Mouse (Mus musculus): ENCODE measurements around the gene Gnao1.

Gene Gnao1

DNA sequence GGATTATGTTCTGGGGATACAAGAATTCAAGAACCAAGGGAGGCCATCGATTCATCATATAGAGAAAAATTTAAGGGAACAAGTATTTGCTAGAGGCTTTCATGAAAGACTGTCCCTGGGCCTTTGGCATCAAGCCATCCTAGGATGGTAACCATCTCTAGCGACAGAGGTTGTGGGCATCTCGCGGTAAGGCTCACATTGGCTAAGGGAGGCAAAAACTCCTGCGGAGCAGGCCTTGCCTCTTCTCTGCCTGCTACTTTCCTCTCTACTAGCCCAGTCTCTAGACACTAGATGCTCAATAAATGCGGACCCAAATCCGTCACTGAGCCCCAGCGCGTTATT lies at the start of gene Gnao1:
Gnao1 (plus strand) TSS at position 281 of the 342 bp plus-strand sequence.
- DNase-seq (ENCODE audit: low read depth, low spot score) = no peak

DNA sequence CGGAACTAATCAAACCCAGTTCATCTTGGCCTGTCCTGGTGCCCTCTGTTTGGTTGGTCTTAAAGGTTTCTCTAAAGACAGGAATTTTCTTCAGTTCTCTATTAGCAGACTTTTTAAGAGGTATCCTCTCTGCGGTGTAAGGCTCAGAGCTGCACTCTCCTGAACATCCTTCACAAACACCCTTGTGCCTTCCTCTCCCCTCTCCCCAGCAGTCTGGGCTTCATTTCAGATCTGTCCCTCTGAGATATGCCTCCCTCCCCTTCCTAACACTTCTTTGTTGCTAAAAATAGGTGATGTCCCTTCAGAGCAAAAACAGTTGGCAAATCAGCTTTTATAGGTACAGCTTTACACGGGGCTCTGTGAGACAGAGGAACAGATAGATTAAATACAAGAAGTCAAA lies 32.2 kb upstream of the Gnao1 start:
- DNase-seq (ENCODE audit: low read depth, low spot score) = no peak

DNA sequence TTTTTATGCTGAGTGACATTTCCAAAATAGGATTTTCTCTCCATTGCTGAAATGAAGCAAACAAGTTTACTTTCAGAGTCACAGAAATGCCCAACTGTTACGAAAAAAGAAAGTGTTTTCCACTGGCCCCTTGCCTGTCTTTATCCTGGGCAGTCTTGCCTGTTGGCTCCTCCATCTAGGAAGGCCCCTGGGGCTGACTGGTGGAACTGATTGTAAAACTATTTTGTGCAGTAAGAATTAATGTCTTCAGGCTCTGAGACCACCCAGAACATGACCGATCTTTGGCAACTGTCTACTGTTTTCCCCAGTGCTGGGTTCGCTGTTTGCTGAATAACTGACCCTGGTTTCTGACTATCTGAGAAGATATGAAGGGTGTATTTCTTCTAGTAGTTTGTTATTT lies 540 bp upstream of the Gnao1 start:
- DNase-seq (ENCODE audit: low read depth, low spot score) = no peak

DNA sequence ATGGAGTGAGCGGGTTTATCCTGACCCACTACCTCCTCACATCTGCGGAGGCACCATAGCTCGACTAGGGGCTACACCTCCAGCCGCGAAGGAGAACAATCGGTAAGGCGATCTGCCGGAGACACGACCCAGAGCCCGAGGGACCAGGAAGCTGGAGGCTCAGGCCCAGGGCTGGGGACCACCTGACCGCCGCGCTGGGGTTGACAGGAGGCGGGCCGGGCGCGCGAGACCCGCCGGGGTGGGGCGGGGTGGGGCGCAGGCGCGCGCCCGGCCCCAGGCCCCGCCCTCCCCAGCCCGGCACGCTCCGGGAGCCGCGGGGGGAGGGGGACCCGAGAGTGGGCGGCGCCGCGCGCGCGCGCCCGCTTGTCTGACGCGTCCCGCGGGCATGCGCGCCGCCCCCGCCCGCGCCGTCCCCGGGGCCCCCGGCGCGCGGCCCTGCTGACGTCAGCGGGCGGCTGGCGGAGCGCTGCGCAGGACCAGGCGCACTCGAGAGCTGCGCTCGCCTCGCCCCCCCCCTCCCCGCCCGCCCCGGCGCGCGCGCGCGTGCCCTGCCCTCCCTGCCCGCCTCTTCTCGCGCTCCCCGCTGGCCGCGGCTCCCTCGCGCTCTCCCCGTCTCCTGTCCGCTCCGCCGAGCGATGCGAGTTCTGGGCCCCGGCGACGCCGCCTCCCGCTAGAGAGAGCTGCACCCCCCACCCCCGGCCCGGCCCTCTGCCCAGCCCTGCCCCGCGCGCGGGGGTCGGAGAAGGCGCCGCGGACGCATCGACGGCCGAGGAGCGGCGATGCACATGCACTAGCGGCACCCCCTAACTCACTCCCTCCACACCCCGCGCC lies 477 bp downstream of the Gnao1 start:
- peak; percentile 71 for DNase-seq (ENCODE audit: low read depth, low spot score)

DNA sequence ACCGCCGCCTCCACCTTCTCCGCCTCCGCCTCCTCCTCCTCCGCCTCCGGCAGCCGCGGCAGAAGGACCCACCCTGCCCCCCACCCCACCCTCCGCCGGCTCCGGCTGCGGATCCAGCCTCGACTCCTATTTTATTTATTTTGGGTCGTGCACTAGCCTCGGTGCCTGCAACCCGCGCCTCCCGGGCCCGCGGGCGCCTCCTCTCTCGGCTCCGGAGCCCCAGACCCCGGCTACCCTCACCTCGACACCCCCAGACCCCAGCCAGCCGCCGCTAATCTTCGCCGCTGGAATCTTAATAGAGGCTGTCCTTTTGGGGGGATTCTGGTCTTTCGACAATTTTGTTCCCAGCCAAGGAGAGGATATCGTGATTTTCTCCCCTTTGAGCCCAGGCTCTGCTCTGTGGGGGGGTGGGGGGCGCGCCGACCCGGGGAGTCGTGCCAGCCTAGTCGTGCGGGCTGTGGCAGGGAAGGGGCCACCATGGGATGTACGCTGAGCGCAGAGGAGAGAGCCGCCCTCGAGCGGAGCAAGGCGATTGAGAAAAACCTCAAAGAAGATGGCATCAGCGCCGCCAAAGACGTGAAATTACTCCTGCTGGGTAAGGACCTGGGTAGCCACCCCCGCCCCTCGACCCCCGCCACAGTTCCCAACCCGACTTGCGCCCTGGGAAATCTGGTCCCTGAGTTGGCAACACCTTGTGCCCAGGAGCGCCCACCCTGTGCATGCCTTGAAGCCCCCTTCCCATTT lies 1.3 kb downstream of the Gnao1 start:
- no peak for DNase-seq (ENCODE audit: low read depth, low spot score)

DNA sequence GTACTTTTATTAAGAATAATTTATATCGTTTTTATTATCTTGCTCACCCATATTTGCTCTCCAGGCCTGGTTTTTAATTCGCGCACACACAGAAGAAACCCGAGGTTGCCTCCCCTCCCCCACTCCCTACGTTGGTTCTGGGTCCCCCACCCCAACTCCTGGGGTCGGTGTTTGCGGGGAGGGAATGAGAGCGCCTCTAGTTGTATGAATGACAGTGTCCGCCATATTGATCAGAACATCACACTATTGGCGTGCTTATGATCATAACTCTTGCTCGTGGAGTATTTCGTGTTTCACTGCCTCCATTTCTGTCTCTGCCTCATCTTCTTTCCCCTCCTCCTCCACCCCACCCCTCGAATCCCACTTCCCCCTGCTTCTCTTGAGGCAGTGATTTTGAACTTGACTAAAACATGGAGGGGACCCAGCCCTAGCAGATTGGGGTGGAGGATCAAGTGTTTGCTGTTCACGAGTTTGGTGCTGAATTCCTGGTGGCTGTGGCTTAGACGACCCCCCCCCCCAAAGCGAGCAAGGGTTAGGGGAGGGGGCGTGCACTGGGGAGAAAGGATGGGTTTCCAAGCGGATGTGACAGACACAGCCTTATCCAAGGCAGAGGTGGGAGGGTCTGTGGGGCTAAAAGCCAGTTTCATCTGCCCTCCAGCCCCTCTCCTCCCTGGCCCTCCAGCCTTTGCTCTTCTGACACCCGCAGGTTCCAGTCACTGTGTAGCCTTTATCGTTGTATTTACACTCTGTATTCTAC lies 2.1 kb downstream of the Gnao1 start:
- DNase-seq (ENCODE audit: low read depth, low spot score) = peak; percentile 17

DNA sequence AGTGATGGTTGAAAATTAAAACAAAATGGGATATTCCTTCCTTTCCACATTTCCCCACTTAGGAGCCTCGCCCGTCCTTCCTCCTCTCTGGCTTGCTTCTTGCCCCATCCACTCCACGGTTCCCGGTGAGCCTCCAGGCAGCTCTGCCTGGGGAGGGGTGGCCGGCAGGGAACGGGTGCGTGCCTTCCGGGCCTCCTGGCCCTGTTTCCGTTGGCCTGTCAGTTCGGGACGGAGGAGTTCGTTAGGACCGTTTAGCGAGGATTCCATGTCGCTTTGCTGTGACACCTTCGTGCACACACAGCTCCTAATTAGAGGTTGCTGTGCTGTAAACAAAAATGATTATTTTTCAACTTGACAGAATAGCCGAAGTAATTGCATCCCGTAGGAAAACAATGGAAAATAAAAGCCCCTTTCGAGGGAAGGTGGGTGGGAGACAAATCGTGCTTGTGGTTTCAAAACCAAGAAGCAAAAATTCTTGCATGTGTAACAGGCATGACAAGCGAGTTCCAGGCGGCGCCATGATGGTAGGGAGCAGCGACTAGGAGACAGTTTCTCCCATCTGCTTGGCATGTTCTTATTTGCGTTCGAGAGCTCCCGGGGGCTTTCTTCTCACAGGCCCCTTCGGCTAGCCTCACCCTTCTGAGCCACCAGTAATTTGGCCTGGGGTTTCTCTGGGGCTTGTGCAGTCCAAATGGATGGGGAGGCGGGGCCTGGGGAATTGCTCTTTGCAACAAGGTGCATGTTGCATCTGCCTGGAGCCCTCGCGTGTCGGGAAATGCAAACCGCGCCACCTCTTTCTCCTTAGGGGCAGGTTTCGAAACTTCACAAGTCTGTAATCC lies 3.0 kb downstream of the Gnao1 start:
- no peak for DNase-seq (ENCODE audit: low read depth, low spot score)

DNA sequence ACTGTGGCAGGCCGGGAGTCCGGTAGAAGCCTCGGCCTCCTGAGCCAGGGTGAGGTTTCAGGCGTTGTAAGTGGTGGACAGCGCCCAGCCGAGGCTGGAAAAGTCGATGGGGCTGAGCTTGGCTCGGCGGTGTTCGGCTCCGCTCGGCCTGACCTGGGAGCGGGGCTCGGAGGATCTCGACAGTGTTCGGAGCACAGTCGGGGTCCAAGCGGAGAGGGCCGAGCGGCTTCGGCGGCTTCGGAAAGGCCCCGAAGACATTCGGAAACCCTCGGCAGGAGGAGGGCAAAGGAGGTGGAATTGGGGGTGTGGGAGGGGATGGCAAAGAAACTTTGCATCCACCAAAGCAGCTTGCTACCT lies 3.6 kb downstream of the Gnao1 start:
- DNase-seq (ENCODE audit: low read depth, low spot score) = peak; percentile 82

DNA sequence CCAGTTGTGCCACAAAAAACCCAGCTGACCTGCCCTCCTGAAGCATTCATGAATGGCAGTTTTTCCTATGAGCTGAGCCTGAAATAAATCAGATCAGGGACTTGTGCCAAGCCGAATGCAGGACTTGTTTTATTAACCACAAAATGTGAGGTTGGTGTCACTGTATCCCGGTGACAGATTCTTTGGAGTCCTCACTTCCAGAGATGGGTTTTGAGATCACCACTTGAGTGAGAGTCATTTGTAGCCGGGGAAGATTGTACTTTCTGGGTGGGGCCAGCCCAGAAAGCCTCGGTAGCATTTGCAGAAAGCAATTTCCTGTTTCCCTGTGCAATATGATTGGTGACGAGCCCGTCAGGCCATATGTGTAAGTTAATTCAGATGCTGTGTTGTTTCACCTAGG lies 4.5 kb downstream of the Gnao1 start:
- DNase-seq (ENCODE audit: low read depth, low spot score) = no peak

DNA sequence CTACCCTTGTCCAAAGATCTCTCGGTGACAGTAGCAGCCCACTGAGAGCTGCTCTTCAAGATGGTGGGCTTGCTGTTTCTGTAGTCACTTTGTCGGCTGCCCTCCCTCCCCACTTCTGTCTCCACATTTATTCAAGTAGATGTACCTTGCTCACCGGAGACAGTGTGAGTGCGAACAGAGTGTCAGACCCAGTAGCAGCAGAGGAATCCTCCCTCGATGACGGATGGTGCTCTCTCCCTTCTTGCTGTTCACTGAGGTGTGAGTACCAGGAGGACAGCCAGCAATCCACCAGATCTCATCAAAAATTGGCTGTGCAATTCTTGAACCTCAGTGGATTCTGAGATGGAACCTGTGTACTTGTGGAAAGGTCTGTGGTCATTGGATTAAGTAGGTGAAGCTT lies 6.5 kb downstream of the Gnao1 start:
- no peak for DNase-seq (ENCODE audit: low read depth, low spot score)

DNA sequence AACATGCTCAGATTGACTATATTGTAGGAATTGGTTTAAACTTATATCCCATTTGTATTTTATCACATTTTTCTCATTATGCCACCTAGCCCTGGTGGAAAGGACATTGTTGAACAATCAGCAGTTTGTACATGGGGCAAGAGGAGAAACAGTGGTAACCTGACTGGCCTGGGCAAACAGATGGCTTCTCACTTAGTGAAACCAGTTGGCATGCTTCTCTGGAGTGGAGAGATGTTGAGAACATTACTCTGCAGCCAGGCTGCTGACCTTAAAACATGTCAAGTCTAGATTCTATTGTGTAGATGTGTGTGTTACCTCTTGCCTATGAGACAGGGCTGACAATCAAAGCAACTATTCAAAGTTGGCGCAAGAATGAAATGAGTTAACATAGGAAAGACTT lies 7.6 kb downstream of the Gnao1 start:
- no peak for DNase-seq (ENCODE audit: low read depth, low spot score)

DNA sequence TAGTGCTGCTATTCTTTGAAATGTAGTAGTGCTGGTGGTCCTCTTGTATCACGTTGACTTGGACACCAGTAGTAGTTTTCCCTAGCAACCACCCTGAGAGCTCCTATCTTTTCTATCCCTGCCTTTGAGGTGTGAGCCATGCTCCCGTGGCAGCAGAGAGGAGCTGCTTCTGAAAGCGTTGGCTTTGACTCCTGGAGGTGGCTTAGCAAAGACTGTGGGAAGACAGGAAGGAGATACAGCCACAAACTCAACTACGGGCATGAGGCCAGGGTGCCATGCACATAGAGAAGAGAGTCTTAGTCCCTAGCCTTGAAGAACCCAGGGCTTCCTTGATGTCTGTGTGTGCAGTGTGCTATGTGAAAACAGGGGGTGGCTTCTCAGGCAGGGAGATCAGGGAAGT lies 10.2 kb downstream of the Gnao1 start:
- no peak for DNase-seq (ENCODE audit: low read depth, low spot score)

DNA sequence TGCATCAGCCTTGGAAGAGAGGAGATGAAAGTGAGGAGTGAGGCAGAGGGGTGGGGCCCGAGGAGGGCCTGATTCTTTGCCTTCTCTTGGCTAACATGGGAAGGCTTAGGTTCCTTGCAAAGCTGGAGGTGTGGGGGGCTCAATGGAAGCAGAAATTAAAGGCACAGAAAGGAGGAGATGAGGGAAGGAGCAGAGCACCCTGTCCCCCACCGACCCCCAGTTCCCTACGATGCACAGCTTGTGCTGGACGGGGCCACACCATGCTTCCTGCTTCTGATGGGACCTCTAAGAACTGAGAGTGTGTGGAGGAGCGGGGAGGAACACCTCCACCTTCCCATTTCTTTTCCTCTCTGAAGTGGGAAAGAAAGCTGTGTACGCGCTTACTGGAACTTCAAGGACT lies 11.6 kb downstream of the Gnao1 start:
- DNase-seq (ENCODE audit: low read depth, low spot score) = no peak

DNA sequence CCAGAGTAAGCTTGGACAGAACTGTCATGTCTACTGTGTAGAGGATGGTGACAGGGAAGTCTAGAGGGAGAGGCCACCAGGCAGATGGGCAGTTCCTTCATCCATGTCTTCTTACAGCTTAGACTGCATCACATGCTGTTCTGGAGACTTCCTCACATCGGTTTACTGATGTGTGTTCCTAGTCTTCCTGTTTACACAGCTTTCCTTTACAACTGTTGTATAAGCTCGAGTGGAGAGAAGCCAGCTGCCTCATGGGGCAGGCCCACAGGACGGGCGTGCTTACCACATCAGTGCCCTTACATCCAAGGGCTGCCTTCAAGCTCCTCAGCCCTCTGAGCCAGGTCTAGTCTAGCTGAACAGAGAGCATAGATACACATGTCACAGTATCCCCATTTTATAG lies 15.6 kb downstream of the Gnao1 start:
- DNase-seq (ENCODE audit: low read depth, low spot score) = no peak

DNA sequence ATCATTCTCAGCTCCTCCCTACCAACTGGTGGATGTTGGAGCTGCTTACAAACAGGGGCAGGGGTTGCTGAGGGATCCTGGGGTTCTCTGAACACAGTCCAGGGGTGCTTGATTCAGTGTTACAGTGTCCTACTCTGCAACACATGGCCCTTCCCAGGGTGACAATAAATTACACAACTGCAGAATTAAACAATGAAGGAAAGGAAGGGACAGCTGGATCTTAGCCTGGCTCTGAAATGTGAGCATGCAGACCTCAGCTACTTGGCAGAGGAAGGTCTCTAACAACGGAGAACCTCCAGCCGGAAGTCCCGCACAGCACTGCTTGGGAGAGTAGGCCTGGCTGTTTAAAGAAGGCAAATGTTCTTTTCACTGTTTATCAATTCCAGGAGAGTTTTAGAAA lies 20.9 kb downstream of the Gnao1 start:
- DNase-seq (ENCODE audit: low read depth, low spot score) = no peak

DNA sequence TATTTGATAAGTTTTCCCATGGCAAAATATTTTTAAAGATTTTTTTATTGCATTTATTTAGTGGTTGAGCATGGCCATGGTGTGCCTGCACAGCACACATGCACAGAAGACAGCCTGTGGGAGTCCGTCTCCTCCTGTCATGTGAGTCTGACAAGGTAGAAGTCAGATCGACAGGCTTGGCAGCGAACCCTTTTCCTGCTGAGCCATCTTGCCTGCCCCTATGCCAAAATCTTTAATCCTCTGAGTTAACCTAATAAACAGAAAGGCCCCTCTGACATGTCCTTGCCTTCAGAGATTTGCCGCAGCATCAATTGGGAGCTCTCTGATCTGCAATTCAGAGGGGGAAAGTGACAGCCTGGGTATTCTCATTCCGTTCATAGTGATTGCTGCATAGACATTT lies 26.0 kb downstream of the Gnao1 start:
- no peak for DNase-seq (ENCODE audit: low read depth, low spot score)

DNA sequence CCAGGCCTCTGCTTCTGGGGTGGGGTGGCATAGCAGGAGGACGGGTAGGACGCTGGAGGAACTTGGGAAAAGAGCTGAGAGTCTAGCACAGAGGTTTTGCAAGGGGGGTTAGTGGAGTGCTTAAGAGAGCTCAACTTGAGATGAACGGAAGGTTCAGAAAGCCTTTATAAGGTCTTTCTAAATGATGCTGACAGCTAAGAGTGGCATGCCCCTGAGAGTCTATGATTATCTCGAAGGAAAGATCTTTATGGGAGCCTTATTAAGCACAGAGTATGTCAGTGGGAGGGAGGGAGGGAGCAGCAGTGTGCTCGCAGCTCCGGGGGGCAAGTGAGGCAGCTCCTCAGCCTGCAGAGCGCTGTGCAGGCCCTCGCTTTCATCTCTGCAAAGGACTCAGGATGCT lies 29.3 kb downstream of the Gnao1 start:
- DNase-seq (ENCODE audit: low read depth, low spot score) = no peak

DNA sequence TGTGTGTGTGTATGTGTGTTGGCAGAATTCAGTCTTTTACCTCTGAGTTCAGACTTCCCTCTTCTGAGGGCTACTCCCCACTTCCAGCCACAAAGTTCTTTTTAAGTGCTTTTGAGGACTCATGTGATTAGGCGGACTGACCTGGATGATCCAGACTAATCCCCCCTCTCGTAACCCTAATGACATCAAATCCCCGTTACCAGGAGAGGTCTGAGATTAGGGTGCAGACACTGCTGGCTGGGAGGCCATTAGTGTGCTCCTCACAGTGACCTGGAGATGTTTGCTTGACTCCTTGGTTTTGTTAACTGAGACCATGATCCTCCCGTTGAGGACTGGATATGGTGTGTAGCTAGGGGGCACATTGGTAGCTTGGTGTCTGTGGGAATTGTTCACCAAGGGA lies 30.7 kb downstream of the Gnao1 start:
- DNase-seq (ENCODE audit: low read depth, low spot score) = no peak

DNA sequence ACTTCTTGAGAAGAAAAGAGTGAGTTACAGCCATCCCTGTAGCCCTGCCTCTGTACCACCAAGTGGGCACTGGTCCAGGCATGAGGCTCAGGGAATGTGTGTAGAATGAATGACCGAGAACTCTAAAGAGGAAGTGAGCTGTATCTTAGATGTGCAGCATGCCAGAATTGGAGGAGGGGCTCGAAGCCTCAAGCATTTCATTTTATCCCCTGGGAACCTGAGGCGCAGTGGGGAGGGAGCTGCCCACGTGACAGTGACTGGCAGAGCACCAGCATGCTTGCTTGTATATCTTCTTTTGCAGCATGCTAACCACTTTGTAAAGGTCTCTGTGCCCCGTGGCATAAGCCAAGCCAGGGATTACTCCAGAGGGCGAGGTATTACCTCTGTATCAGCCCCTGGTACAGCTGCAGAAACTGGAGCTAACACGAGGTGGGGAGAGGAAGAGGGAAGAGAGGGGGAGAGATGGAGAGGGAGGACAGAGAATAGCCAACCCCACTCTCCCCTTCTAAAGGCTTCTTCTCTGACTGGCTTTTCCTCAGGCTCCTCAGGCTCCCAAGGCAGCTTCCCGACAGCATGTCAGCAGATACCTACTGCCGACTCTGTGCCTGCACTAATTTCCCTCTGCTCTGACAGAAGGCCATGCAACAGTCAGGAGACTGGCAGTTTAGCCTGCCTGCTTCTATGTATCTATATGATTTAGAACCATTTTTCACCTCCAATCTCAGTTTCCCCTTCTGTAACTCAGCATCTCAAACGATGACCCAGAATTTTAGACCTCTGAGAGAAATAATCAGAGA lies 31.4 kb downstream of the Gnao1 start:
- DNase-seq (ENCODE audit: low read depth, low spot score) = no peak

DNA sequence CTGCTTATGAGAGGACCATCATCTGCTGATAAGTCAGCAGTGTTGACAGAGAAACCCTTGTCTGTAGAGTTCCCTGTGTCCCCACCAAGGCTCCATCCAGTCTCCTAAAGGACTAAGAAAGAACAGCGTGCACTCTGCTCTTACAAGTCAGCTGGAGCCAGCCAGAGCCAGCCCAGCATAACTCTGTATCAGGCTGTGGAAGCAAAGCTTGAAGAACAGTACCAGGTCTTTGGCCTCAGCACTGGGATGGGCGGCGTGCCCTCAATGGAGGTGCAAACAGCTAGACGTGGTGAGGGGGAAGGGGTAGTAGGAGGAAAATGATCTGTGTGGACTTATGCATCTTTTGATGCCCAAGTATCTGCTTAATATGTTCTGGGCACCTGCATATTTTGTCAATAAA lies 32.8 kb downstream of the Gnao1 start:
- no peak for DNase-seq (ENCODE audit: low read depth, low spot score)
